Comparison of ENCODE assay signal across 8 mouse cellular contexts in genomic region chr14:121259789-121260188, GRCm38 (mm10).
DNase-seq lines count a peak whose midpoint lies in the region; ATAC-seq and TF ChIP-seq lines count a peak whose summit lies in the region.

No protein-coding gene starts in this region.

- no peak for TF ChIP-seq POLR2A in ES-Bruce4 (IDR thresholded peaks at IDR 0.05; ENCODE audit: insufficient read depth, low read length)

- peak; percentile 43 to 72 for DNase-seq in heart, adult 18-20 months
- DNase-seq in cerebellum, postnatal 36 days: peak; percentile 41 to 54
- DNase-seq in gastrocnemius, postnatal 14 days: peak; percentile 50
- DNase-seq in kidney, postnatal 4 days: peak; percentile 75 to 76
- peak; percentile 69 for DNase-seq in stomach, postnatal 0 days (ENCODE audit: low spot score)

- H3K27me3 ChIP-seq in heart, embryonic 11.5 days (ENCODE audit: control insufficient read depth, insufficient read depth, low read length): no peaks in the 10 kb centered on the region
- no peaks in the 10 kb centered on the region for H3K27me3 ChIP-seq in ES-Bruce4 (ENCODE audit: control insufficient read depth, insufficient read depth, low read length, poor library complexity, severe bottlenecking)
- no peaks in the 10 kb centered on the region for H3K27me3 ChIP-seq in stomach, postnatal 0 days (ENCODE audit: control insufficient read depth, insufficient read depth, low read length)

- intact Hi-C loops in gastrocnemius, postnatal 14 days (cut with DNase I; ENCODE audit: low total_unique reads): no loop called here

- H3K4me2 ChIP-seq in heart, embryonic 11.5 days: no peak overlapping the region
- H3K4me2 ChIP-seq in stomach, postnatal 0 days (replicated peaks; ENCODE audit: low read depth): no peak overlapping the region

- H3K27ac ChIP-seq in heart, embryonic 11.5 days (ENCODE audit: low read depth, low read length): no peak overlapping the region
- H3K27ac ChIP-seq in ES-Bruce4 (ENCODE audit: insufficient read depth, low read length): no peak overlapping the region
- H3K27ac ChIP-seq in stomach, postnatal 0 days (replicated peaks): no peak overlapping the region

- peaks cover 9% of the 10 kb centered on the region for H3K4me1 ChIP-seq in heart, embryonic 11.5 days (ENCODE audit: control insufficient read depth, insufficient read depth, low read length)
- no peaks in the 10 kb centered on the region for H3K4me1 ChIP-seq in ES-Bruce4 (ENCODE audit: control insufficient read depth, insufficient read depth, low read length)
- no peaks in the 10 kb centered on the region for H3K4me1 ChIP-seq in stomach, postnatal 0 days (replicated peaks; ENCODE audit: control insufficient read depth, insufficient read depth)

- no peak overlapping the region for H3K9ac ChIP-seq in heart, embryonic 11.5 days (ENCODE audit: low read depth, low read length)
- H3K9ac ChIP-seq in ES-Bruce4 (ENCODE audit: low read depth, poor library complexity, severe bottlenecking): no peak overlapping the region
- H3K9ac ChIP-seq in stomach, postnatal 0 days (ENCODE audit: low read length): no peak overlapping the region

- no peak overlapping the region for H3K4me3 ChIP-seq in heart, embryonic 11.5 days (ENCODE audit: low read depth, low read length)
- no peak overlapping the region for H3K4me3 ChIP-seq in ES-Bruce4 (ENCODE audit: low read depth, low read length)
- no peak overlapping the region for H3K4me3 ChIP-seq in stomach, postnatal 0 days (ENCODE audit: low read depth, low read length)

- no peaks in the 10 kb centered on the region for H3K9me3 ChIP-seq in heart, embryonic 11.5 days (replicated peaks; ENCODE audit: control insufficient read depth, low read length)
- no peaks in the 10 kb centered on the region for H3K9me3 ChIP-seq in ES-Bruce4 (replicated peaks; ENCODE audit: control insufficient read depth, insufficient read depth, low read length, poor library complexity, severe bottlenecking)
- no peaks in the 10 kb centered on the region for H3K9me3 ChIP-seq in stomach, postnatal 0 days (ENCODE audit: control insufficient read depth, low read length)

- TF ChIP-seq EP300 in ES-Bruce4 (IDR thresholded peaks at IDR 0.05; ENCODE audit: insufficient read depth, low read depth, low read length): no peak
- TF ChIP-seq EP300 in stomach, postnatal 0 days (optimal IDR thresholded peaks at IDR 0.05): no peak

- WGBS in heart, embryonic 11.5 days (ENCODE audit: insufficient replicate concordance): 44% methylated on average over 7 of the region's 7 CpGs
- 54% methylated on average over 7 of the region's 7 CpGs for WGBS in stomach, postnatal 0 days

- TF ChIP-seq CTCF in ES-Bruce4 (IDR thresholded peaks at IDR 0.05; ENCODE audit: low read depth, low read length): peak; percentile 48
- peak; percentile 83 for TF ChIP-seq CTCF in stomach, postnatal 0 days (IDR thresholded peaks at IDR 0.05; ENCODE audit: low read depth)

- peaks cover 3% of the 10 kb centered on the region for H3K36me3 ChIP-seq in heart, embryonic 11.5 days (ENCODE audit: control insufficient read depth, insufficient read depth, low read length)
- no peaks in the 10 kb centered on the region for H3K36me3 ChIP-seq in ES-Bruce4 (ENCODE audit: control insufficient read depth, insufficient read depth, low read length, poor library complexity, severe bottlenecking)
- peaks cover 6% of the 10 kb centered on the region; the same call in 1 of the 2 replicates for H3K36me3 ChIP-seq in stomach, postnatal 0 days (ENCODE audit: control insufficient read depth, insufficient read depth, low read length)

- no peak for ATAC-seq in heart, embryonic 11.5 days (replicated peaks; ENCODE audit: insufficient number of reproducible peaks, low FRiP score, low TSS enrichment)
- ATAC-seq in megakaryocyte progenitor cell, adult 5-6 weeks (replicated peaks; ENCODE audit: poor library complexity): peak; percentile 56
- ATAC-seq in stomach, postnatal 0 days (ENCODE audit: low FRiP score, low TSS enrichment): no peak
